Comparison of ENCODE assay signal across 26 mouse cellular contexts in the genomic region with DNA sequence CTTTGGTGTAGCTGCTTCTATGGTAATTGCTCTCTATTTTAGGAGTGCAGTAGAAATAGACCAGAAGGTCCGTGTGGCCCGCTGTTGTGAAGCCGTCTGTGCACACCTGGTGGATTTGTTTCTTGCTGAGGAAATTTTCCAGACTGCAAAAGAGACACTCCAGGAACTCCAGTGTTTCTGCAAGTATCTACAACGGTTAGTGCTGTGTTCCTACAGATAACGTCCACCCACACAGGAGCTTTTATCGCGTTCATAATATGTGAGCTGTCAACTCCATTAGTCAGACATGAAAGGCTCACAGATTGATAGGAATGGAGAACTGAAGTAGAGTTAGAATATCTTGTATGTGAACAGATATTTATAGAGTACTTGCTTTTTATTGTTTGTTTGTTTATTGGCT. TPM values are rescaled to one million over a fixed set of nuclear protein-coding genes. Genes with fewer than 3 reads are reported as not detected.
DNase-seq lines count a peak whose midpoint lies in the region; TF ChIP-seq lines count a peak whose summit lies in the region.
"Had no signal": no experiment of that assay in that cellular context is flagged by ENCODE, and none has a peak within 500 bp of the region (broad histone marks: within the 10 kb centered on the region; RNA-seq: fewer than 3 reads in every experiment).

No protein-coding gene starts in this region.

- no peaks in the 10 kb centered on the region for H3K27me3 ChIP-seq in MEL (ENCODE audit: control insufficient read depth in 1 of 2, insufficient read depth in 2 of 2, low read length in 2 of 2)
- H3K27me3 ChIP-seq in hindbrain, embryonic 10.5 days (ENCODE audit: insufficient read depth, poor library complexity, severe bottlenecking): no peaks in the 10 kb centered on the region
- H3K27me3 ChIP-seq: CH12.LX; embryonic facial prominence, embryonic 15.5 days; hindbrain, embryonic 15.5 days had no signal

- peaks cover 25 to 37% of the 10 kb centered on the region in 2 experiments for H3K4me1 ChIP-seq in MEL (ENCODE audit: control insufficient read depth in 1 of 2, insufficient read depth in 2 of 2, low read length in 2 of 2)
- no peaks in the 10 kb centered on the region for H3K4me1 ChIP-seq in hindbrain, embryonic 10.5 days (replicated peaks)
- H3K4me1 ChIP-seq: embryonic facial prominence, embryonic 15.5 days; forebrain, embryonic 10.5 days; hindbrain, embryonic 15.5 days had no signal

- WGBS in hindbrain, embryonic 10.5 days: 96% methylated on average over 7 of the region's 7 CpGs

- TF ChIP-seq RAD21 in MEL (IDR thresholded peaks at IDR 0.05; ENCODE audit: low read depth, low read length): no peak

- peak; percentile 99 to 100 for TF ChIP-seq EP300 in MEL (IDR thresholded peaks at IDR 0.05; ENCODE audit: low read depth in 1 of 2, low read length in 2 of 2)

- peaks cover 14 to 38% of the 10 kb centered on the region in 2 experiments for H3K36me3 ChIP-seq in MEL (ENCODE audit: control insufficient read depth in 1 of 2, insufficient read depth in 2 of 2, low read length in 2 of 2)
- peaks cover 94% of the 10 kb centered on the region for H3K36me3 ChIP-seq in hindbrain, embryonic 10.5 days

- no peak for TF ChIP-seq POLR2A in MEL (IDR thresholded peaks at IDR 0.05; ENCODE audit: control insufficient read depth in 1 of 2, insufficient read depth in 1 of 2, low read depth in 1 of 2, low read length in 2 of 2, poor library complexity in 1 of 2)

- intact Hi-C loops in gastrocnemius, adult 2 months (cut with DNase I): no loop called here
- intact Hi-C loops in heart, postnatal 10 days (cut with DNase I): no loop called here

- no peaks in the 10 kb centered on the region for H3K79me2 ChIP-seq in MEL (ENCODE audit: control insufficient read depth, insufficient read depth, low read length, poor library complexity)

- no peaks in the 10 kb centered on the region for H3K9me3 ChIP-seq in MEL (replicated peaks; ENCODE audit: insufficient read depth, low read length)
- H3K9me3 ChIP-seq in hindbrain, embryonic 10.5 days: no peaks in the 10 kb centered on the region
- H3K9me3 ChIP-seq: embryonic facial prominence, embryonic 15.5 days; forebrain, embryonic 10.5 days; hindbrain, embryonic 15.5 days had no signal

- H3K9ac ChIP-seq in MEL (ENCODE audit: control insufficient read depth, low read depth, low read length, poor library complexity, severe bottlenecking): peak overlapping the region; percentile 41
- H3K9ac ChIP-seq: embryonic facial prominence, embryonic 15.5 days; hindbrain, embryonic 15.5 days had no signal

- DNase-seq in gastrocnemius, adult 2 months: no peak
- DNase-seq in gastrocnemius, adult 18-20 months (ENCODE audit: low spot score): no peak
- peak; percentile 20 for DNase-seq in layer of hippocampus, adult 11-12 months (ENCODE audit: low spot score)
- DNase-seq in layer of hippocampus, postnatal 36 days: no peak
- peak; percentile 79 for DNase-seq in MEL (ENCODE audit: low read depth, low spot score)
- peak; percentile 26 to 28 for DNase-seq in heart, postnatal 10 days
- no peak for DNase-seq in hindbrain, embryonic 10.5 days (ENCODE audit: low spot score)
- DNase-seq in thymus, postnatal 36 days: no peak
- DNase-seq: adrenal gland, postnatal 25 days; cerebellum, postnatal 14 days; embryo, embryonic 11 days; lung, postnatal 14 days; spleen, adult 18-20 months; thymus, adult 2 months had no signal

- H3K4me3 ChIP-seq in gastrocnemius, adult 2 months: no peak overlapping the region
- H3K4me3 ChIP-seq in MEL (ENCODE audit: control insufficient read depth in 1 of 2, insufficient read depth in 1 of 2, low read depth in 2 of 2, low read length in 2 of 2): no peak overlapping the region
- H3K4me3 ChIP-seq in hindbrain, embryonic 10.5 days: no peak overlapping the region
- H3K4me3 ChIP-seq: embryonic facial prominence, embryonic 15.5 days; forebrain, embryonic 10.5 days; hindbrain, embryonic 15.5 days had no signal

- H3K27ac ChIP-seq in gastrocnemius, adult 2 months: peak overlapping the region; percentile 16; the same call in 1 of the 2 replicates
- H3K27ac ChIP-seq in MEL (ENCODE audit: control insufficient read depth, low read depth, low read length): peak overlapping the region; percentile 88
- no peak overlapping the region for H3K27ac ChIP-seq in hindbrain, embryonic 10.5 days
- H3K27ac ChIP-seq: embryonic facial prominence, embryonic 15.5 days; forebrain, embryonic 10.5 days; hindbrain, embryonic 15.5 days; kidney, postnatal 0 days had no signal

- no peak for TF ChIP-seq CTCF in gastrocnemius, adult 2 months (IDR thresholded peaks at IDR 0.05)
- TF ChIP-seq CTCF in MEL (IDR thresholded peaks at IDR 0.05 in 2 of 3, conservative IDR thresholded peaks at IDR 0.05 in 1 of 3; ENCODE audit: control insufficient read depth in 1 of 3, insufficient read depth in 1 of 3, low read depth in 2 of 3, low read length in 3 of 3, poor library complexity in 1 of 3, severe bottlenecking in 1 of 3): no peak

TF ChIP-seq in MEL, 35 proteins besides CTCF, POLR2A, EP300 and RAD21 (continues in another document):
- TF ChIP-seq MAFK (IDR thresholded peaks at IDR 0.05; ENCODE audit: borderline replicate concordance, low read depth, low read length): peak; percentile 55; the same call in 1 of the 2 replicates
- peak; percentile 64 for TF ChIP-seq MXI1 (IDR thresholded peaks at IDR 0.05; ENCODE audit: low read depth, low read length)
- TF ChIP-seq ZC3H11A (IDR thresholded peaks at IDR 0.05; ENCODE audit: low read depth, low read length): no peak
- TF ChIP-seq CHD1 (IDR thresholded peaks at IDR 0.05; ENCODE audit: low read depth, low read length): no peak
- peak; percentile 98 for TF ChIP-seq GATA1 (IDR thresholded peaks at IDR 0.05; ENCODE audit: low read depth, low read length)
- peak; percentile 98 for TF ChIP-seq RCOR1 (IDR thresholded peaks at IDR 0.05; ENCODE audit: low read depth, low read length)
- TF ChIP-seq TAL1 (IDR thresholded peaks at IDR 0.05; ENCODE audit: low read length): peak; percentile 82
- TF ChIP-seq KAT2A (conservative IDR thresholded peaks at IDR 0.05; ENCODE audit: low read depth, low read length): no peak
- peak; percentile 90 for TF ChIP-seq SIN3A (IDR thresholded peaks at IDR 0.05; ENCODE audit: low read length)
- no peak for TF ChIP-seq MEF2A (IDR thresholded peaks at IDR 0.05; ENCODE audit: extremely low read depth, insufficient replicate concordance, low read depth, low read length, poor library complexity, severe bottlenecking)
- peak; percentile 87 for TF ChIP-seq ETS1 (IDR thresholded peaks at IDR 0.05; ENCODE audit: low read depth, low read length)
- peak; percentile 49 for TF ChIP-seq TBP (IDR thresholded peaks at IDR 0.05; ENCODE audit: low read depth, low read length)
- TF ChIP-seq ZNF384 (IDR thresholded peaks at IDR 0.05; ENCODE audit: low read depth, low read length): no peak
- no peak for TF ChIP-seq POLR2AphosphoS5 (IDR thresholded peaks at IDR 0.05; ENCODE audit: borderline replicate concordance, low read depth, low read length)
- peak; percentile 94 for TF ChIP-seq MYB (IDR thresholded peaks at IDR 0.05; ENCODE audit: low read depth, low read length)

RNA-seq across cellular contexts. Expression of a gene that starts 27.5 kb away (rescaled TPM):
- 1 to 10 TPM; 3.7 to 5.0 TPM for total RNA-seq in gastrocnemius, adult 2 months (2021)
- 1 to 10 TPM; 3.8 to 3.9 TPM for total RNA-seq in gastrocnemius, adult 18-20 months (2021)
- 1 to 10 TPM; 4.4 to 5.1 TPM for total RNA-seq in layer of hippocampus, postnatal 36 days (2021)
- 4.0 TPM in 2 replicates for total RNA-seq in MEL (2012; rRNA removed)
- 1 to 10 TPM in 1 of 2 experiments, not detected in 1; 2.6 TPM for polyA plus RNA-seq in MEL (2012; ENCODE audit: insufficient read depth in 1 of 2, insufficient read length in 2 of 2, low read depth in 1 of 2, low replicate concordance in 2 of 2, missing spikeins in 1 of 2)
- total RNA-seq in heart, postnatal 10 days (2021): 1 to 10 TPM; 3.5 to 3.6 TPM
- polyA plus RNA-seq in hindbrain, embryonic 10.5 days (2016; fragmentation: Nextera tagmentation; extraction: Ambion mirVana): 8.7 and 10.1 TPM in 2 replicates

RNA-seq across cellular contexts. Expression of a gene that starts 27.6 kb away (rescaled TPM):
- 10 to 100 TPM; 18.0 to 23.8 TPM for total RNA-seq in gastrocnemius, adult 2 months (2021)
- 10 to 100 TPM; 16.9 to 18.4 TPM for total RNA-seq in gastrocnemius, adult 18-20 months (2021)
- total RNA-seq in layer of hippocampus, postnatal 36 days (2021): 10 to 100 TPM; 50.8 TPM
- total RNA-seq in MEL (2012; rRNA removed): 38.1 and 39.6 TPM in 2 replicates
- 10 to 100 TPM in 1 of 2 experiments, not detected in 1; 57.0 TPM for polyA plus RNA-seq in MEL (2012; ENCODE audit: insufficient read depth in 1 of 2, insufficient read length in 2 of 2, low read depth in 1 of 2, low replicate concordance in 2 of 2, missing spikeins in 1 of 2)
- total RNA-seq in heart, postnatal 10 days (2021): 10 to 100 TPM; 34.4 to 36.0 TPM
- polyA plus RNA-seq in hindbrain, embryonic 10.5 days (2016; fragmentation: Nextera tagmentation; extraction: Ambion mirVana): 72.0 and 74.4 TPM in 2 replicates

RNA-seq across cellular contexts. Expression of a gene that starts 35.0 kb away (rescaled TPM):
- 1 to 10 TPM; 8.0 to 9.2 TPM for total RNA-seq in gastrocnemius, adult 2 months (2021)
- total RNA-seq in gastrocnemius, adult 18-20 months (2021): 1 to 10 TPM; 6.5 to 9.8 TPM
- total RNA-seq in layer of hippocampus, postnatal 36 days (2021): 10 to 100 TPM; 35.6 to 37.8 TPM
- 26.3 and 27.5 TPM in 2 replicates for total RNA-seq in MEL (2012; rRNA removed)
- polyA plus RNA-seq in MEL (2012; ENCODE audit: insufficient read depth in 1 of 2, insufficient read length in 2 of 2, low read depth in 1 of 2, low replicate concordance in 2 of 2, missing spikeins in 1 of 2): 10 to 100 TPM; 27.5 to 28.3 TPM
- 1 to 10 TPM; 6.7 to 8.0 TPM for total RNA-seq in heart, postnatal 10 days (2021)
- 56.1 and 60.3 TPM in 2 replicates for polyA plus RNA-seq in hindbrain, embryonic 10.5 days (2016; fragmentation: Nextera tagmentation; extraction: Ambion mirVana)

RNA-seq across cellular contexts. Expression of a gene that starts 47.5 kb away (rescaled TPM):
- total RNA-seq in gastrocnemius, adult 2 months (2021): under 1 TPM in 1 of 2 experiments, not detected in 1; 0.22 TPM
- under 1 TPM in 1 of 2 experiments, not detected in 1; 0.23 TPM for total RNA-seq in gastrocnemius, adult 18-20 months (2021)
- not detected for total RNA-seq in layer of hippocampus, postnatal 36 days (2021)
- 0.13 and 0.15 TPM in 2 replicates for total RNA-seq in MEL (2012; rRNA removed)
- under 1 TPM in 1 of 2 experiments, not detected in 1; 0.10 TPM for polyA plus RNA-seq in MEL (2012; ENCODE audit: insufficient read depth in 1 of 2, insufficient read length in 2 of 2, low read depth in 1 of 2, low replicate concordance in 2 of 2, missing spikeins in 1 of 2)
- under 1 TPM; 0.22 to 0.50 TPM for total RNA-seq in heart, postnatal 10 days (2021)
- polyA plus RNA-seq in hindbrain, embryonic 10.5 days (2016; fragmentation: Nextera tagmentation; extraction: Ambion mirVana): not detected in 2 replicates
- total RNA-seq: adrenal gland, postnatal 25 days; layer of hippocampus, postnatal 14 days; left cerebral cortex, postnatal 36 days; liver, adult 2 months; megakaryocyte-erythroid progenitor cell, adult 5-6 weeks had no signal
- polyA plus RNA-seq: forebrain, embryonic 10.5 days; hindbrain, embryonic 15.5 days; intestine, postnatal 0 days; kidney, postnatal 0 days; liver, adult 2 months; neural tube, embryonic 11.5 days; stomach, embryonic 14.5 days had no signal

RNA-seq across cellular contexts. Expression of a gene that starts 53.8 kb away (rescaled TPM):
- total RNA-seq in gastrocnemius, adult 2 months (2021): 10 to 100 TPM; 68.0 to 78.4 TPM
- total RNA-seq in gastrocnemius, adult 18-20 months (2021): 10 to 100 TPM; 59.1 to 63.4 TPM
- 10 to 100 TPM; 20.7 to 24.1 TPM for total RNA-seq in layer of hippocampus, postnatal 36 days (2021)
- 30.7 and 34.1 TPM in 2 replicates for total RNA-seq in MEL (2012; rRNA removed)
- 10 to 100 TPM; 36.4 to 51.3 TPM for polyA plus RNA-seq in MEL (2012; ENCODE audit: insufficient read depth in 1 of 2, insufficient read length in 2 of 2, low read depth in 1 of 2, low replicate concordance in 2 of 2, missing spikeins in 1 of 2)
- 10 to 100 TPM; 30.0 to 36.4 TPM for total RNA-seq in heart, postnatal 10 days (2021)
- polyA plus RNA-seq in hindbrain, embryonic 10.5 days (2016; fragmentation: Nextera tagmentation; extraction: Ambion mirVana): 15.8 and 24.4 TPM in 2 replicates

Comparison
In these comparisons a context has a peak if more than half of its experiments do, and no peak if none do; other contexts are left out.
1. DNase-seq: peak in layer of hippocampus, adult 11-12 months (single experiment), MEL (single experiment) and heart, postnatal 10 days (2 of 2); none in gastrocnemius, adult 2 months (single experiment), gastrocnemius, adult 18-20 months (single experiment), layer of hippocampus, postnatal 36 days (0 of 2), hindbrain, embryonic 10.5 days (single experiment) and thymus, postnatal 36 days (0 of 2).